Mouse (Mus musculus) spleen, adult 18-20 months (tissue): Measurements from ENCODE around the gene Pno1.
"Not testable (repeated sequence)": the region's sequence is repeated elsewhere in the genome, so short reads cannot be mapped to it uniquely, and the experiment has no call there.

ENCODE experiments used
- DNase-seq, 2 experiments: peaks; one replicate each; pipeline ENCODE4 v3.0.0; 2022; ENCODE audit warnings: mixed read lengths in 2 of 2

The Pno1 gene

DNA sequence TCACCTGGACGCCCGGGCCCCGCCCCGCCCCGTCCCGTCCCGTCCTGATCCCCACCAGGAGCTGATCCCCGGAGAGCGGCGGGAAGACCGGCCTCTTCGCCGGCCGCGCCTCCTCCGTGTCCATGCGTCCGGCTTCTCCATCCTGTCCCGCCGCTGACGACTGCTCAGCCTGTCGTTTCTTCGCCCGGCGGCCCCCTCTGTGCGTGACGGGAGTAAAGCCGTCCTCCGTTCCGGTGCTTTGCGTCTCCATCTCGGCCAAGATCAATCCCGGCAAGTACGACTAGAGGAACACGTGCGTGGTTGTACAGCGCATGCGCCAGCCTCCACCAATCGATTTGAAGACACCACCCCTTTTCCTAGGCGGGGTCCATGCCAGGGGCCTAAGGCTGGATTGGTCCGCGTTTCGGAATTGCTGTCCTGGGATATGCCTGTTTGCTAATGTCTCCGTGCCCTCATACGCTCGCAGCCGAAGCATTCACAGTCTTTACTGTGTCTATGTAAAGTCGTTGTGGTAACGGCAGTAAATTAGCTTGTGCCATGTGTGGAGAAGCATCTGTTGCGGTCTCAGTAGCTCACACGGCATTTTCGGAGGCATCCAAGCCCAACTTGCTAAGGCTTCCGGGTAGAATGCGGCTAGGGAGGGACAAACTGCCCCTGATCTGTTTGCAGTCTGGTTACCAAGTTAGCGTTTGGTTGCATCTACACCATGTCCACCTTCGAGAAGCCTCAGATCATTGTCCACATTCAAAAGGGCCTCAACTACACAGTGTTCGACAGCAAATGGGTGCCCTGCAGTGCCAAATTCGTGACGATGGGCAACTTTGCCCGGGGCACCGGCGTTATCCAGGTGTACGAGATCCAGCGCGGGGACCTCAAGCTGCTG is at the start of gene Pno1:
Pno1 (minus strand) TSS at position 311 of the 883 bp plus-strand sequence.
- peak; percentile 90 for DNase-seq

DNA sequence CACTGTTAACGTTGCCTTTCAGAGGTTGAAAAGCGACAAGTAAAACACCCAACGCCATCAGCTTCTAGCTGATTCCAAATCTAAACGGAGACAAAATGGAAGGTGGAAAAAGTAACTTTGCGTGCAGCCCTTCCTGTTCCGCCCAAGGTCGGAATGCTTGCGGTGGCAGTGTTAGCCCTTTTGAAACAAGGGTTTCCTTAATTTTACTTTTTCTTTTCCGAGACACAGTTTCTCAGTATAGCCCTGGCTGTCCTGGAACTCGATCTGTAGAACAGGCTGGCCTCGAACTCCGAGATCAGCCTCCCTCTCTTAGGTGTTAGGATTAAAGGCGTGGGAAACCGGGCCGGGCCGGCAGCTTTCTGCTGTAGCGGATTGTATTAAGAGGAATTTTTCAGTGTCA is 46.5 kb upstream of the Pno1 start:
- peak in 1 of 2 experiments; percentile 6 for DNase-seq

DNA sequence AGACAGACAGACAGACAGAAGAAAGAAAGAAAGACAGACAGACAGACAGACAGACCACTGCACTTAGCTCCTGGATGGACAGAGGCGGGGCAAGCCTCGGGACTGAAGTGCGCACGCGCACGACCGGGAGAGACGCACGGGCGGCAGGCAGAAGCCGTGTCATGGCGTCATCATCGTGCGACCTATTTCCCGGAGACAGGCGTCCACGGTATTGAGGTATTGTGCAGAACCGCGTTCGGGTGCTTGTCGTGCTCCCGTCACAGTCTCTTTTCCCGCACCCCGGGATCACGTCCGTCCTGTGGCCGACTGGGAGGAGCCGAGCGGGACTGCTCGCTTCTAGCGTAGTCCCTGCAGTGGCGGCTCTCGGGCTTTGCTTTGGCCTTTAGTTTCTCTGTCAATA is 46.1 kb upstream of the Pno1 start, which contains the start of gene C1d:
C1d (plus strand) TSS at position 137 of the 400 bp plus-strand sequence.
- DNase-seq, result peak; percentile 86 to 92

DNA sequence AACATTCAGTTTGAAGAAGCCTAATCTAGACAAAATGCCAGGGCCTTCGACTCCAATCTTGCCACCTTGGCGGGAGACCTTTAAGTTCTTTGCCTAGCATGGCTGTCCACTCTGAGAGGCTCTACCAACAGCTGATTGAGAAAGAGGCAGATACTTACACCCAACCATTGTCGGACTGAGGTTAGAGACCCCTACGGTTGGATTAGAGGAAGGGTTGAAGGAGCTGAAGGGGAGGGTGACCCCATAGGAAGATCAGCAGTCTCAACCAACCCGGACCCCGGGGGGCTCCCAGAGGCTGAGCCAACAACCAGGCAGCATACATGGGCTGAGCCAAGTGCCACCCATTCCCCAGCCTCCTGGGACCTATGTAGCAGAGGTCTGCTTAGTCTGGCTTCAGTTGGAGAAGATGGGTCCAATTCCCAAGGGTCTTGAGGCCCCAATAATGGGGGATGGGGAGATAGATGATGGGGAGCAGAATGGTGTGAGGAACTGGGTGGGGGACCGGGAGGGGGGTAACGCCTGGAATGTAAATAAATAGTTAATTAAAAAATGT is 45.5 kb upstream of the Pno1 start:
- peak; percentile 6 to 7 for DNase-seq

DNA sequence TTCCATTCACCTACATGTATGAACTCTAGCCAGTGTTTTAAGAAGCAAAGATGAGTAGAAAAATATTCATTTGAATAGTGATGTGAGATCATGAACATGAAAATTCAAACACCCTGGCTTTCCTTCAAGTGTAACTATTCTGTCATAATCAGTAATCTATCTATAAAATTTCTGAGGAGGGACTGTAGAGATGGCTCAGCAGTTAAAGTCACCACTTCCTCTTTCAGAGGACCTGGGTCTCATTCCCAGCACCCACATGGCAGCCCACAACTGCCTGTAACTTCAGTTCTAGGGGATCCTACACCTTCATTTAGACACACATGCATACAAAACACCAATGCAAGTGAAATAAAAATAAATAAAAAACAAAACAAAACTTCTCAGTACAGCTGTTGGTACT is 37.3 kb upstream of the Pno1 start:
- DNase-seq, result no peak

DNA sequence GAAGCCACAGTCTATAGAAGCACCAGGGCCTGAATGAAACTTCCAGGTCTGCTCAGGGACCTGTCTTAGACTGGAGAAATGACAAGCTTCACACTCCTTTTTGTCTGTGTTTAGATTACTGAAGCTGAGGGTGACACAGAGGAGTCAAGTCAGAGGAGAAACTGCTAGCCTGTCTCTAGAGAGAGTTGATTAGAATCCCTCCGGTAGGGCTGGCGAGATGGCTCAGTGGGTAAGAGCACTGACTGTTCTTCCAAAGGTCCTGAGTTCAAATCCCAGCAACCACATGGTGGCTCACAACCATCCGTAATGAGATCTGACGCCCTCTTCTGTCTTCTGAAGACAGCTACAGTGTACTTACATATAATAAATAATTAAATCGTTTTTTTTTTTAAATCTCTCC is 27.2 kb upstream of the Pno1 start:
- not testable (repeated sequence) for DNase-seq

DNA sequence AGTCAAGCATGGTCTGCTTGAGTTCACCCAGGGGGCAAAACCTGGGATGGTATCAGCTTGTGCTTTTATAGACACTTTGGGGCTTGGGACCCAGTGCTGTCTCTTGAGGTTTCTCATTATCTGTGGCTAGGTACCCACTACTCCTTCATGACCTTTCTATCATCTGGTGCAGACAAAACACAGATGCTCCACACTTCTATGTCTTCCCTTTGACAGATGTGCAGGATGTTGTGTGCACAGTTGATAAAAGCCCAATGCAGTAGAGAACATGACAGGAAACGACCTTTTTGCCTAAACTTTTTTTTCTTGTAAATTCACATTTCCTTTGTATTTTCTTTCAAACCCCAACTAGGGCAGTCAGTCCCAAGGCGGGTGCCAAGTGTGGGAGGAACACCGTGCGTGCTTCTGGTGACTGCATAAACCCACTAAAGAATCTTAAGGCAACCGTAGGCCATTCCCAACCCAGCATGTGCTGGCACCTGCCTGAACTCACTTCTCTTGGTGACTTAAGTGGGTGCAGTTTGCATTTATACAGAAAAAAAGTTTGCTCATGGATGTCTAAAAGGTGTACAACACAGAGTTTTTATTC is 25.2 kb upstream of the Pno1 start:
- DNase-seq, result no peak

DNA sequence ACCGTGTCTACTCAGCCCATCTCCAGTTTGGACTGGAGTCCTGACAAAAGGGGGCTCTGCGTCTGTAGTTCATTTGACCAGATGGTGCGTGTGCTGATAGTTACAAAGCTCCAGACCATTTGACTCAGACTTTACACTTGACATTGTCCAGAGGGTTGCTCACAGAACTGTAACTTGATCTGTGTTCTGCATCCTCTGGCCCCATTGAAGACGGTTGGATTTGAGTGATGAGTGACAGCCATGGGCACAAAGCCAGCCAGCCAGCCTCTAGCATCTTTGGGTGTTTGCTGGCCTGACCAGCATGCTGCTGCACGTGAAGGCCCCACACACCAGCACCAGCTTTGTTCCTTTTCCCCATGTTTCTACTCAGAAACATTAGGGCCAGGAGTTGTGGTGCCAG is 21.4 kb upstream of the Pno1 start:
- no peak for DNase-seq

DNA sequence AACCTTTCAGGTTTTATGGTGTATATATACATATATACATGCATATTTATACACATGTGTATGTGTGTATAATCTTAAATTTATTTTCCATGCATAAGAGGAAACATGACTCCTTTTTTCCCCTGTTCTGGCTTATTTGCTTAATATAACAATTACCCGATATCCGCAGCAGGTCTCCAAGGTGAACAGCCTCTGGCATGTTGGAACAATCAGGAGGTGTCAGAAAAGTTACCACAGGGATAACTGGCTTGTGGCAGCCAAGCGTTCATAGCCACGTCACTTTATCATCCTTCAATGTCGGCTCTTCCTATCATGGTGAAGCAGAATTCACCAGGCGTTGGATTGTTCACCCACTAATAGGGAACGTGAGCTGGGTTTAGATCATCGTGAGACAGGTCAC is 9.8 kb upstream of the Pno1 start:
- no peak for DNase-seq

DNA sequence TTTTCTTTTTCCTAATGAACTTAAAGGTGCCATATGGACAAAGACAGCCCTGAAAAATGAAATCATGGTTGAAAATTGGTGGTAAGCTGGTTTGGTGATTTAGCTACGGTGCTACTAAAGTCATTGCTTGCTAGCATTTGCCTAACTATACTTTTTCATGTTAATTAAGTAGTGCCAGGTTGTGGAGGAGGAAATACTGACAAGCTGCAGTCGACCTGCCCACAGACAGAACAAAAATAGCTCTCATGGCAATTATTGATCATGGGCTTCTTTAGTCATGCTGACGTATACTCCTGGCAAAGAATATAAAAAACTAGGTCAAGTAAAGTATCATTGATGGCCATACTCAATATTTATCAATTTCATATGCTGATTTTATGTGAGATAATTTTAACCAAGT is 4.1 kb upstream of the Pno1 start:
- DNase-seq, result no peak

DNA sequence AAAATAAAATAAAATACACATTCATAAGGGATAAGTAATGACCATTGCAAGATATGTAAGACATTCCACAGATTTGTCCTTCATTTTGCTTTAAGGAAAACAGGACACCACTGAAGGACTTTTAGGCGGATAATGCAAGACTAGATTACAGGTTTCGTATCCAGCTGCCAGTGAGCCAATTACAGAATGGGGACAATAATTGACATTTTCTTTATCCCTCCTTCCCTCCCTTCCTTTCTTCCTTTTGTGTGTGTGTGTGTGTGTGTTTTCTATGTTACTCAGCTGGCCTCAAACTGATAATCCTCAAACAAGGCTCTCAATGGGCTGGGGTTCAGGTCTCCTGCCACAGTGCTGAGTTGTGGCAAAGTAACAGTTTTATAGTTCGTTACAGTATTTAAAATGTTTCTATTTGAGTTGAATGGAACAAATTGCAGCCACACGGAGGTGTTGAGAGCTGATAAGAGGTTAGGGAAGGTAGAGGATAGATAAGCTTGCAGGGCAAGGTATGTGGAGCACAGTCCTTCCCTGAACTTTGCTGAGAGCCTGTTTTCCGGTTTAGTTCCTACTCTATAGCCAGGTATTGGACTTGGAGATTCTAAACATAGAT is 1.6 kb upstream of the Pno1 start:
- no peak for DNase-seq

DNA sequence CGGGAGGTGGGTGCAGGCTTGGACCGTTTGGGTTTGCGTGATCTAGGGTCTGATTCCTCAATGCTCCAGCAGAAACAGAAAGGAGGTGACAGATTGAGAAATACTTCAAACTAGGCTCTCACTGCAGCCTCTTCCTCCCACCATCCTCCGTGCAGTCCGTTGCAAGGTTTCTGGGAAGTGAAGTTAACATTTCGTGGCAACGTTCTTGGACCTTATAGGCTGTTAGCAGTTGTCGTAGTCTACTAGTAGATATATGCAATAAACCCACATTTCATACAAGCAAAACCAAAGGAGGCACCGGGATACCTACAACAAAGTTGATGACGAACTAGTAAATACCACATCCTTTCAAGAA is 750 bp upstream of the Pno1 start:
- no peak for DNase-seq

DNA sequence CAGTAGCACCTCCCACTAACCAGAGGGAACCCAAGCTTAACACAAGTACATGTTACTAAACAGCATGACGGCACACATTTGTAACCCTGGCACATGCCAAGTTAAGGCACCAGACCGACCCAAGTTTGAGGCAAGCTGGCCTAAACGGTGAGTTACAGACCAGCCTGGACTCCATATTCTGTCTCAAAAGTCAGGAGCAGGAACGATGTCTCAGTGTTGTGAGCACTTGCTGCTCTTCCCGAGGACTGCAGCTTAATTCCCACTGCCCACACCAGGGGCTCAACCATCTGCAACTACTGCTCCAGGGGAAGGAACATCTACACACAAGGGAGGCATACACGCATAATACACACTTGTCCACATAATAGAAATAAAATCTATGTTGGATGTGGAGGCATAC is 8.9 kb downstream of the Pno1 start:
- no peak for DNase-seq

DNA sequence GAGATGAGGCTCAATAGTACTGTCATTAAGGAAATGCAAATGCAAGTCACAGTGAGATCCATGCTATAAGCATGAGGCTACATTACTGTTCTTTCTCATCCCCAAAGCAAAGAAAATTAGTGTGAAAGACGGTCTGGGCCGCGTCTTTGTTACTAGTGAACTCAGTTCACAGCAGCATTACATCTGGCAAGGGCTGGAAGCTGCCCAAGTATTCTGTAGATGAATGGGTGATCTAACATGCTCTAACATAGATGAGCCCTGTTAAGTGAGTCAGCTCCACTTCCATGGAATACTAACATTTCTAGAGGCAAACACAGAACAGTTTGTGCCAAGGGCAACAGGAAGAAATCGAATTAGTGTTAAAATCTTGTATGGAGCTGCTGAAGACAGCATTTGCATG is 10.4 kb downstream of the Pno1 start:
- no peak for DNase-seq

DNA sequence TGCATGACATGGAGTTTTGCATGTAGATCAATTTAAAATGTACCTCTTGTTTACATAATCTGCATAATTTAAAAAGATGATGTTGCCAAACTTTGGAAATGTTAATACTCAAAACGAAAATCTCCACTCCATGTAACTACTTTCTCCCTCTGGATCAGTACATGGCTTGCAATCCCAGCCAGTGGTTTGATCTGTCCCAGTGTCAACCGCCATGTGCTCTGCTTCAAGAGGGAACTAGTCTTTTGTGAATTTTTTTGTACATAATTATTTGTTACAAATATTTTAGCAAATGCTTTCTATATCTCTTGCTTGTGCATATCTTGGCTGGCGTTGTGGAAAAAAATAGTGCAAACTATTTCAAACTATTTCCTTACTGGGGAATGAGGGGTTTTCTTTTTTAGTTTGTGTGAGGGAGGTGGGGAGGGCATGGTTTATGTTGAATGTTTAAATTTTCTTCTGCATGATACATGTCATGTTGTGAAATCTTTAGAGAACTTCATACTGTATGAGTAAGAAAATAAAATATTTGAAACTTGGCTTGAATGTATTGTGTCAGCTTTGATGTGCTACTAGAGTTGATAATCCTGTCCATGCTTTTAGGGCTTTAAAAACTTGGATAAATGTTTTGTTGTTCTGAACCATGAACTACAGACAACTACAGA is 11.4 kb downstream of the Pno1 start:
- DNase-seq, result no peak

DNA sequence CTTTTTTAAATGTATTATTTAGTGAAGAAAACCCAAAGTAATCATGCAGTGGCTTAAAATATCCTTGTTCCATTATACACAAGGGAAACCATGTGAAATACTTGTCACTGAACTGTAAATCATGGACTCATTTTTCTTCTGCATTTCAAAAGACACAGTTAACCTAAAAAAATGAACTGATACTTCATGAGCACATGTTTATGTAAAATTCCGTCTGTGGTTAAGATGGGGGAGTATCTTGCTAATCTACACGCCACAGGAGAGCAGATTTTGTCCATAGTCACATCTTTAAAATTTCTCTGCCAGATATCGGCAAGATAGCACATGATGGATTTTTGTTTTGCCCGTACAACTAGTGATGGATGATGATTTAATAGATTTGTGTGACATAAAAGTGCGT is 12.2 kb downstream of the Pno1 start:
- DNase-seq, result no peak

DNA sequence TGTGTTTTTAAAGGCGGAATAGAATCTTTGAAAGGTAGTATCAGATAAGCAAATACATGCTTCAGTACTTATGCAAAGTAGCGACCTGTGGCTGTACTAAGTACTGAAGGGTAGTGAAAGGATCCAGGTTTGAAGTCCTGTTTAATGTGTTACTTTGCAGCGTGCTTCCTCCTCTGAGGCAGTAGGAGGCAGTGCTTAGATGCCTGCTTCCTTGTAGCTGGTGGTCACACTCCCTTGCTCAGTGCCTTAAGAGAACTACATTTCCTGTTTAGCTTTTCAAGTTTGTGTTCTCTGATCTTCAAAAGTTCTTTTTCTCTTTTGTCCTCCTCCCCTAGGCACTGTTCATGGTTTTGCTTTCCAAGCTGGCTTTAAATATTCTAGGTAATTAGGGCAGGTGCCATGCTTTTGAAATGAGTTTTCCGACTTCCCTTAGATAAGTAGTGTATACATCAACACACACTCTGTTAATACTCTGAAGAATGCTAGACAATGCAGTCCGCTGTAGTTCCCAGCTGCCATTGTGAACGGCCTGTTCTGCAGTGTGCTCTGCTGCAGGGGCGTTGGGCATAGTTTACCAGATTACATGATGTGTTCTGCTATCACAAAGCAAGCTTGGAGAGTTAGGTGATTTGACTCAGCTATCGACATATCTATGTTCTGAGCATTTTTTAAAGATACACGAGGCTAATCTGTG is 19.1 kb downstream of the Pno1 start:
- DNase-seq, result no peak

DNA sequence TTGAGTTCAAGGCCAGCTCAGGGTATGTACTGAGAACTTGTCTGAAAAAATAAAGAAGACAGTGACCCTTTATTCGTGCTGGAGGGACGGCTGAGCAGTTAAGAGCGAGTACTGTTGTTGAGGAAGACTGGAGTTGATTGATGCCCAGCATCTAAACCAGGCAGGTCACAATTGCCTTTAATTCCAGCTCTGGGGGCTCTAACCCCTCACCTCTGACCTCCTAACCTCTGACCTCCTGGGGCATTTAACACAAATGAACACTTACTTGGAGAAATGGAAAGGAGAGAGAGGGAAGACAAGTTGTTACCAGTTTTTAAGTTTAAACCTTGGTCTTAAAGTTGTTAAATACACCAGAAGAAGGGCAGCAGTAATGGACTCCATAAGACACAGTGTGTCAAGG is 22.6 kb downstream of the Pno1 start:
- DNase-seq, result no peak

DNA sequence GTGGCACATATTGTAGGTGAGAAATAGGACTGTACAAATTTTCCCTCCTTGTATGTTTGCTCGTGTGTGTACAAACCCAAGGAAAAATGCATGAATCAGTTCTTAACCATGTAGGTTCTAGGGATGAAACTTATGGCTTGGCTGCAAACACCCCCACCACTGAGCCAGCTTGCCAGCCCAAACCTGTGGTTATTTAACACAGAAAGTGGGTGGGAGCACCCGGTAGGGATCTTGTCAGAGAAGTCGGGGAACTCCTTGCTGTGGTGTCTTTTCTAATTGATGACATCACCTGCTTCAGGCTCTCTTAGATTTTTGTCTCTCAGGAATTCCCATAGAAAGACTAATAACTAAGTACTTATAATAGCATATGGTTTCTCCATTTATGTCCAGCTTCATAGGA is 23.7 kb downstream of the Pno1 start:
- no peak for DNase-seq

DNA sequence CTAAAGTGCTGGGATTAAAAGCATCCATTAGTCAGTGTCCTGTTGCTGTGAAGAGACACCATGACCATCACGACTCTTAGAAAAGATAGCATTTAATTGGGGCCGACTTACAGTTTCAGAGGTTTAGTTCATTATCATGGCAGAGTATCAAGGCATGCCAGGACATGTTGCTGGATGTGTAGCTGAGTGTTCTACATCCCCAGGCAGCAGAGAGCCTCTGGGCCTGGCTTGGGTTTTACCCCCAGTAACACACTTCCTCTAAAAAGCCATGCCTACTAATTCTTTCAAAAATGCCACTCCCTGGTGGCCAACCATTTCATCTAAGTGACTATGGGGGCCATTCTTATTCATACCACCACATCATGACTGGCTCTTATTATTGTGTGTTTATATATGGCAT is 28.2 kb downstream of the Pno1 start:
- no peak for DNase-seq

DNA sequence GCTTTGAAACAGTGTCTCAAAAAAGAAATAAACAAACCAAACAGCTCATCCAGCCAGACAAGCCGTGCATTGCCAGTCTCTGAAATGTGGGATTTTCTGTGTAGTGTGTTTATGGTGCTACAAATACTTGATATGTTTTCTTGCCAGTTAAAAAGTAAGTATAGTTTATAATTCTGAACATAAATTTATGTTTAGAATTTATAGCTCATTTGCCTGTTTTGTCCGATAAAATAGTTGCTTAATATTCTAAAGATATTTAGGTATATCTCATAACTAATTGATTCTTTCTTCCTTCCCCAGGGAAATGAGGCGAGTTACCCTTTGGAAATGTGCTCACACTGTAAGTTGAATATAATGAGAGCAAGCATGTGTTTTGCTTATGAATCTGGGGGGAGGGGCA is 29.6 kb downstream of the Pno1 start, which contains the start of gene Wdr92:
Wdr92 (plus strand) TSS at position 301 of the 400 bp plus-strand sequence.
- DNase-seq, result no peak

DNA sequence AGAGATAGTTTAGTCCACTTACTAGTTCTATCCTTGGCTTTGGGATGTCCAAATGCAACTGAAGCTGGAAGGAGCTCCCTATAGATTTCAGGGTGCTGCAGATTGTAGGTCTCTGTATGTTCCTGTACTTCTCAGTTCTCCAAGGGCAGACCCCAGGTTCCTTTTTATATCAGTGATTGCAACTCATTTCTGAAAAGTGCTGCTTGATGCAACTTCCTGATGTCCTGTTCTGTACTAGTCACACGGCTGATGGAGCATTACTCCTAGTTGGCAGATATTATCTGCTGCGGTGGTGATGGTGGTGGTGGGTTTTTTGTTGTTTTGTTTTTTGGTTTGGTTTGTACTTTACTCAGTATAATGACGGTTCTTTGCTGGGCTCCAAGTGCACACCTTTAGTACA is 30.6 kb downstream of the Pno1 start:
- DNase-seq, result no peak

DNA sequence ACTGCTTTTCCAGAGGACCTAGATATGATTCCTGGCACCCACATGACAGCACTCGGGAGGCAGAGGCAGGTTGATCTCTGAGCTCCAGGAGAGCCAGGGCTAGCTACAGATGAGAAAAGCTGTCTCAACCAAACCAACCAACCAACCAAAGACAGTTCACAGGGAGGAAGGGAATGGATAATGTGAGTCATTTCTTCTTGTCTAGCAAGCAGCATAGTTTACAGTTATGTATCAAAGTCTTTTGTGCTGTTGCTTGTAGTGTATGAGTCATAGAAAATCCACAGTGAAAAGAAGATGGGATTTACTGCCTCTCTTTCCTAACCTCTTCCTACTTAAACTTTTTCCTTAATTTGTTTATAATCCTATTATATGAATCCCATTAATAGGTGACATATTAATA is 34.7 kb downstream of the Pno1 start:
- DNase-seq, result no peak
